Mouse (Mus musculus): ENCODE measurements at regions not wholly inside any gene's neighbourhood (a gene's known extent, or its start where the extent isn't known, plus 50 kb on each side); places are given as distances from the start of the nearest gene placed in this dataset.

GRCm38 (mm10) chr5:100220320-100220719, 60.7 kb upstream of the Tmem150c start:
- no peak overlapping the region for H3K9ac ChIP-seq
- H3K27me3 ChIP-seq (replicated peaks) = no peaks in the 10 kb centered on the region
- H3K4me3 ChIP-seq = no peak overlapping the region
- no peak overlapping the region for H3K27ac ChIP-seq
- no peak overlapping the region for H3K4me2 ChIP-seq
- 65% methylated on average over 11 of the region's 11 CpGs for WGBS (ENCODE audit: insufficient replicate concordance)
- no peaks in the 10 kb centered on the region for H3K36me3 ChIP-seq
- H3K4me1 ChIP-seq = peaks cover 10% of the 10 kb centered on the region
- no peak for ATAC-seq
- no peaks in the 10 kb centered on the region for H3K9me3 ChIP-seq (replicated peaks)

GRCm38 (mm10) chr5:100218256-100218851, 58.7 kb upstream of the Tmem150c start:
- ATAC-seq = no peak
- no peak overlapping the region for H3K4me3 ChIP-seq
- H3K27ac ChIP-seq = 0 out of 2 replicates have a peak overlapping the region, but pooled peaks have one; percentile 45
- 62% methylated on average over 3 of the region's 3 CpGs for WGBS (ENCODE audit: insufficient replicate concordance)
- no peaks in the 10 kb centered on the region for H3K36me3 ChIP-seq
- H3K4me2 ChIP-seq = peak overlapping the region; percentile 49; the same call in 1 of the 2 replicates
- H3K9me3 ChIP-seq (replicated peaks) = no peaks in the 10 kb centered on the region
- peaks cover 10% of the 10 kb centered on the region for H3K4me1 ChIP-seq
- H3K9ac ChIP-seq = no peak overlapping the region
- H3K27me3 ChIP-seq (replicated peaks) = no peaks in the 10 kb centered on the region

GRCm38 (mm10) chr5:100217178-100218035, 57.8 kb upstream of the Tmem150c start:
- no peak overlapping the region for H3K9ac ChIP-seq
- ATAC-seq = peak; percentile 68
- H3K36me3 ChIP-seq = no peaks in the 10 kb centered on the region
- peaks cover 10% of the 10 kb centered on the region for H3K4me1 ChIP-seq
- peak overlapping the region; percentile 34 for H3K4me3 ChIP-seq
- H3K9me3 ChIP-seq (replicated peaks) = no peaks in the 10 kb centered on the region
- WGBS (ENCODE audit: insufficient replicate concordance) = 11% methylated on average over 17 of the region's 17 CpGs
- H3K4me2 ChIP-seq = peak overlapping the region; percentile 49
- H3K27me3 ChIP-seq (replicated peaks) = no peaks in the 10 kb centered on the region
- peak overlapping the region; percentile 47; the same call in 1 of the 2 replicates for H3K27ac ChIP-seq

GRCm38 (mm10) chr5:100213901-100214300, 54.3 kb upstream of the Tmem150c start:
- peaks cover 14% of the 10 kb centered on the region for H3K4me1 ChIP-seq
- WGBS (ENCODE audit: insufficient replicate concordance) = 65% methylated on average over 8 of the region's 8 CpGs
- no peaks in the 10 kb centered on the region for H3K27me3 ChIP-seq (replicated peaks)
- H3K4me3 ChIP-seq = no peak overlapping the region
- no peaks in the 10 kb centered on the region for H3K36me3 ChIP-seq
- no peak overlapping the region for H3K4me2 ChIP-seq
- no peak overlapping the region for H3K9ac ChIP-seq
- no peaks in the 10 kb centered on the region for H3K9me3 ChIP-seq (replicated peaks)
- no peak overlapping the region for H3K27ac ChIP-seq
- ATAC-seq = no peak

GRCm38 (mm10) chr5:100210708-100211107, 51.1 kb upstream of the Tmem150c start:
- Histone ChIP-seq H3K27me3 (replicated peaks) (no peaks in the 10 kb centered on the region), H3K36me3 (no peaks in the 10 kb centered on the region), H3K9ac (no peak overlapping the region), H3K27ac (no peak overlapping the region), H3K4me3 (no peak overlapping the region), H3K9me3 (replicated peaks) (no peaks in the 10 kb centered on the region), H3K4me1 (peaks cover 4% of the 10 kb centered on the region; the same call in 1 of the 2 replicates), H3K4me2 (no peak overlapping the region)
- WGBS (ENCODE audit: insufficient replicate concordance) = 49% methylated on average over 5 of the region's 5 CpGs
- no peak for ATAC-seq

Data from liver, embryonic 12.5 days (tissue).